Mouse (Mus musculus) gastrocnemius, postnatal 4 days (tissue): ENCODE measurements around the gene Hcfc2. TPM values are rescaled to one million over a fixed set of nuclear protein-coding genes. Genes with fewer than 3 reads are reported as not detected.
A peak's percentile ranks its signal among the peaks of the same experiment; 100 is the strongest.

Experiments used
- DNase-seq, 2 experiments: peaks; one replicate each; pipeline ENCODE4 v3.0.0; 2021 to 2022; ENCODE audit warnings: low spot score in 2 of 2, mixed read lengths in 2 of 2
- total RNA-seq, 2 experiments: library from RNA; stranded (reverse); gene quantifications; 2 replicates each; pipeline ENCODE4 v1.2.3; 2021

The Hcfc2 gene
- total RNA-seq, 2 experiments from 2014 or later = 33.5 to 45.0 TPM

DNA sequence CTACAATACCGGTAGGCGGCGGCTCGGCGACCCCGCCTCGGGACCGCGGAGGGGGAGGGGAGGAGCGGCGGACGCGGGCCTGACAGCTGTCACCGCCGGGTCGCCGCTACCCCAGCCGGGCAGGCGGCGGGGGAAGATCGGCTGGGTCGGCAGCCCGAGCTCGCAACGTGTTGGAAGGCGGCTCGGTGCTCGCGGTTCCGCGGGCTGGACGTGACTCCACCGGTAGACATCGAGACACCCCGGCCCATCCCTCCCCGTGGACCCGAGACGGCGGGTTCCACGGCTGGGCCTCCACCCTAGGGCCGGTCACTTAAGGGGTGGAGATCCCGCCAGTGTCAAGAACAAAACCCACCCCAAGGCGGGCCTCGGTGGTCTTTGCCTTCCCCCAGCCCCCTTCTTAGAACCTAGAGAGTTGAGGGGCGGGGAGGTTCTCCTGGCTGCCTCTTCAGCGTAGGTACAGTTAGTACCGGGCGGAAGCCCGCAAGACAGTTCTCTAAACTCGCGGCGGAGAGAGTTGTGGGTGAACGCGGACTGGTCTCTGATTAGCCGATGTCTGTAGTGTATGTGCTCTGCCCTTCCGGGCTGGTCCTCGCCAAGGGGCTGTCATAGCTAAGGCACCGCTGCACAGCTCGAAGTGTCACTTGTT lies 3.5 kb downstream of the Hcfc2 start:
- DNase-seq = no peak

DNA sequence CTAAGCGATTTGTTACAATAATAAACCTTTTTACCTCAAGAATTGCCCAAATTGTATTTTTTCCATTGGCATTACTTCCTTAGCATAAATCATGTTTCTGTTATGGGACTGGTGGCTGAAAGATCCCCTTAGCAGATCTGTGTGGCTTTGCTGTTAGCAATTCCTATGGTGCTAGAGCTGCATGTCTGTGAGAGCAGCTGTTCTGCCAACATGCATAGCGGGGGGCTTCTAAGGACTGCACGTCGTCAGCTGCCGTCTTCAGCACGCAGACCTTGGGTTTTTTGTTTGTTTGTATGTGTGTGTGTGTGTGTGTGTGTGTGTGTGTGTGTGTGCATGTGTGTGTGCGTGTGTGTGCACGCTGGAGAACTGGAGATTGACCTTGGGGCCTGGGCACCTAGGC lies 45.4 kb downstream of the Hcfc2 start:
- DNase-seq = no peak

DNA sequence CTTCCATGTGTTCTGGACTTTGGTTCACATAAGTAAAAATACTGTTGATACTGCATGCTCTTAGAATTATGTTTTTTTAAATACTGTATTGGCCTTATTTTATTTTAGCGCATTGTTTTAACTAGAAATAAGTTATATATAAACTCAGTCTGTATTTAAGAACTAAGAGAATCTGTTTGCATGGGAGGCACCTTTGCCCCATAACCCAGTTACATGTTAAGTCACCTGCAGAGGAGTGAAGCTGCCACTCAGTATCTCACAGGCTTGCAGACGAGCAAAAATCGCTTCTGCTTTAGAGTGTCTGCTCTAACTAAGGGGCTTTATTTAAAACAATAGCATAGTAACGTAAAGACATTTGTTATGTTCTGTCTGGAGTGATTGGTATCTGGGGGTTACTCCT lies 45.9 kb downstream of the Hcfc2 start:
- DNase-seq = no peak

DNA sequence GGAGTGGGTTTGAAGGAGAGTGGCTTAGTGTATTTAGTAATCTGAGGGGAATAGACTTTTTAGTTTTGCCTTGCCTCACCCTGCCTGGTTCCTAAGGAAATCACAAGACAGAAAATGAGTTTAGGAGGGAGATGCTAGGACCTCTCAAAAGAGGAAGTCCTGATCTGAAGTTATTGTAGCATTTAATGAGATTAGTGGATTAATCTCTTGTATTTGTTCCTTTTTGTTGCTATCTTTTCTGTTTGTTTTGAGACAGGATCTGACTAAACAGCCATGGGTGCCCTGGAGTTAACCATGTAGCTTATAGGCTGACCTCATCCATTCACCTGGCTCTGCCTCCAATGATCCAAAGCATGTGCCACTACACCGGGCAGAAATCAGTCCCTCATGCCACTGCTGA lies 46.6 kb downstream of the Hcfc2 start:
- no peak for DNase-seq

DNA sequence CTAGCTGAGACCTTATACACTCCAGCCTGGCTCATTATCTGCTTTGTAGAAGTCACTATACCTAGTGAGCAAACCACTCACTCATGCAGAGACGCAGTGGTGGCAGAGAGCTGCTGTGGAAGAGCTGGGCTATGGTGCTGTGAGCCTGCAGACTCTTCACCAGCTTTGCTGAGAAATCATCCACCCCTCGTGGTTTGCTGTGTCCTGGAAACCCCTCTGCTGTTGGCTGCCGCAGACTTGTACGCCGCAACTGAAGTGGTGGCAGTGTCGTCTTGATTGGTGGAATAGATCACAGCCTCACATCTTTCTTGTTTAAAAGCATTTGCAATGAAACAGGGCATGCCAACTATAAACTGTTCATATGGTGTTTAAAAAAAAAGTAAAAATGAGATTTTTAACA lies 48.3 kb downstream of the Hcfc2 start:
- no peak for DNase-seq

DNA sequence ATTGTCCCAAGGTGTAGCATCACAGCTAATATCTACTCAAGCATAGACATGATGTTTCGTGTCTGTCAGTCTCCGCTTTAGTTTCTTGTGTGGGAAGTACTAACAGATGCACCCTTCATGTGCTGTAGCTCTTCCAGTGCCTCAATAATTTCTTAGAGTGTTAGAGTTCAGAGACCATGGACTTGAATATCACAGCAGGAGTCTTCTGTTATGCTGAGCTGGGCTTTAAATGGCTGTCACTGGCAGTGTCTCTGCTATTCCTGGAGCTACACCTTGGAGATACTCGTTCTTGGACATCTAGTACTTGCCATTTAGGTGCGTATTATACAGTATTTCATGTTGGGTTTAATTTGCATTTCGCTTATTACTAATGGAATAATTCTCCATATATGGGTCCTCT lies 49.3 kb downstream of the Hcfc2 start:
- DNase-seq = no peak

DNA sequence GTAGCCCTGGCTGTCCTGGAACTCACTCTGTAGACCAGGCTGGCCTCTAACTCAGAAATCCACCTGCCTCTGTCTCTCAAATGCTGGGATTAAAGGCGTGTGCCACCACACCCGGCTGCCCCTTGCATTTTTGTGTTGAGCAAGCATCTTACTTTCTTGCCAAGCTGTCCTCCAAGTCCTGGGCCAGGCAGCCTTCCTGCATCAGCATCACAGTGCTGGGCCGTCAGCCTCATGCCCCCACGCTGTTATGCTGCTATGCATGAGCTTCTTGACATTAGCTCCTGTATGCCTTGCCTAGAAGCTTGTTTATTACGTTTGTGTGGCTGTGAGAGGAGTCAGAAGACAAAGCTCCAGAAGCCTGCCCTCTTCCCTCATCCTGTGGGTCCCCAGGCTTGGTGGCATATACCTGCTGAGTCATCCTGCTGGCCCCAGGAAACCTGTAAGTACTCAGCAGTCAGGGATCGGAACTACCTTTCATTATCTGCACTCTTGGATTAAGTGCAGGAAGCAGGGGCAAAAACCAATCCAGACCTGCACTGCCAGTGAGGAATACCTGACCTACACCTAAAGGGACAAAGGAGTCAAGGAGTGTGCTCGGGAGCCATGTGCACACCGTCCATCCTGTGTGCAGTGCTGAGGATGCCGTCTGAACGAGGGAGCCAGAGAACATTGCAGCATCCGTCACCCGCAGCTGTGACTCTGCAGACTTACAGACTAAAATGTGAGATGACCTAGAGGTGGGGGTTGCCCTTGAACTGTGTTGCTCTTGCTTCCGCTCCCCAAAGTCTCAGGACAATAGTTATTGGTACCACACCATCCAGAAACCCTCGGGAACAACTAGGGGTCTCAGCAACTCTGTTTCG lies 51.3 kb downstream of the Hcfc2 start:
- DNase-seq = no peak

DNA sequence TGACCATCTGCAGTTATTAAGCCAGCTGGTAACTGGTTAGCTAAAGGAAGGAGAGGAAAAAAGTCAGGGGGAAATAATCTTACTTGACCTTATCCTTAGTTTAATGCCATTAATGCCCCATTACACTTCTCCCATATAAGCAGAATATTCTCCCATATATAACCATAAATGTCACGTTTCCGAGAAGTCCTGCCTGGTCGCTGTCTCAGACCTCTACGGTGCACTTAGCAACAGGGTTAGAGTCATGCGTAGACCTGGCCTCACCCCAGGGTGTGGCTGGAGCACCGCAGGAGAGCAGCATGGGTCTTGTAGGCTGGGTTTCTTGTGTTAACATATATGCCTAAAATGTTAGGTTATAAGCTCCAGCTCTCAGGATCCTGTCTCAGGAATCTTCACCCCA lies 54.8 kb downstream of the Hcfc2 start:
- DNase-seq = no peak

DNA sequence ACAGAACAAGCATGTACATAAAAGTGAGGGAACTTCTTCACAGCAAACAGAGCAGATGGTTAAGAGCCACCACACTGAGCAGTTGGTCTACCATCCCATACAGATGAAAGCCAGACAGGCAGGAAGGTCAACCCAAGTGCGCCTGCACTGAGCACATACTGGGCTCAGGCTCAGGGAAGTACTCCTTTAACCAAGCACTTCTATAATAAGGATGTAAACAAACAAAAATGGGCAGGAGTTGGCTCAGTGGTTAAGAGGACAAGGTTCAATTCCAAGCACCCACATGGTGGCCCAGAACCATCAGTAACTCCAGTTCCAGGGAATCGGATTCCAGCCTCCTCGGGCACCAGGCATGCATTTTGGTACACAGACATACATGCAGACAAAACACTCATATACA lies 57.0 kb downstream of the Hcfc2 start:
- DNase-seq = no peak

DNA sequence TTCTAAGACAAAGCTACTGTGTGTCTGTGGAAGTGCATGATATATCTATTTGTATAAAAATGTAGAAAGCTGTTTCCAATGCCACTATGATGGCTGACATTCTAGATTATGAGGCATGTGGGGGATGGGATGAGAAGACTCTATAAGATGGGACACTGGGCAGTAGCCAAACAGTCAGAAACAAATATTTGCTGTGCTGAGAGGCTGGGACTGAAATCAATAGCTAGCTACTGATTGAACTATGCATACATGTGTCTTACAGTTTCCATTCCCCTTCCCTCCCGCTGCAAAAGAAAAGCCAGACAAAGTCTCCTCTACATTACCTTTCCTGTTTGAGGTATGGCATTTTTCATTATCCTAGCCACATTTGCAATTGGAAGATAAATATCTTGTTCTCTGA lies 58.7 kb downstream of the Hcfc2 start:
- DNase-seq = no peak

DNA sequence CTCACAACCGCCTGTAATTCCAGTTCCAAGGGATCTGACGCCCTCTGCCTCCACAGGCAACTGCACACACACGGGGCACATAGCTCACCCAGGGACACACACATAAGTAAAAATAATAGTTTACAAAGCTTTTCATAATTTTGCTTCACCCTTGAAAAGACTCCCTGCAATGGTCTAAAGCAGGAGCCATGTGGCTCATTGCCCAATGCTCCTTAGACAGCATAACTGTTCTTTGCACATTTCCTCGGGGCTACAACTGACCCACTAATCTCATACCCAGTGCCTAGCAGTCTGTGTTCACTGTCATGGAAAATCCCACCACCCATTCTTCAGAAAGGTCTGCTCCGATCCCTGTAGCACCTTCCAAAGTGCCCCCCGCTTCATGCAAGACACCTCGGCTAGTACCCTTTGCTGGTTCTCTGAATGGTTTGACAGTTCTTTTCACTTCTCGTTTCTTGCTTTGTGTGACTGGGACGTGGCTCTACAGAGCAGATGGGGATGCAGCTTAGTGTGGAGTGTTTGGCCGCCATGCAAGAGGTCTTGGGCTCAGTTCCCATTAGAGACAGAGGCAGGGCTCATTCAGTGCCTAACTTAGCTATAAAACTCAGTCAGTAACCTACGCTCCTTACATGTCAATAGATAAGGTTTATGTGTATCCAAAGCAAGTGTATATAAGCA lies 59.4 kb downstream of the Hcfc2 start:
- no peak for DNase-seq

DNA sequence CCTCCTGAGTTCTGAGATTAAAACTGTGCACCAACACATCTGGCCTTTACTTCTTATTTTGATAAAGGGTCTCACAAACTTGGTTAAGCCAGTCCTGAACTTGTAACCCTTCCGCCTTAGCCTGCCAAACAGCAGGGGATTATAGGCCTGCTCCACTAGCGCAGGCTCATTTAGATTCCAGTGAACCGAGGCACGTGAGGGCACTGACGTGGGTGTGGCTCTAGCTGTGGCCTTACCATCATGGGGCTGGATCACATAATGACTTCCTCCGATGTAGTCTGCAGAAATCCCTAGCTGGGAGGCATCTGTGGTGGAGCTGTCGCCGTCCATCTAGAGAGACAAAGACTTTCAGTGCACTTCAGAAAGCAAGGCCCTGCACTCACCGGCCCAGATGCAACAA lies 60.5 kb downstream of the Hcfc2 start:
- peak in 1 of 2 experiments; percentile 7 for DNase-seq

DNA sequence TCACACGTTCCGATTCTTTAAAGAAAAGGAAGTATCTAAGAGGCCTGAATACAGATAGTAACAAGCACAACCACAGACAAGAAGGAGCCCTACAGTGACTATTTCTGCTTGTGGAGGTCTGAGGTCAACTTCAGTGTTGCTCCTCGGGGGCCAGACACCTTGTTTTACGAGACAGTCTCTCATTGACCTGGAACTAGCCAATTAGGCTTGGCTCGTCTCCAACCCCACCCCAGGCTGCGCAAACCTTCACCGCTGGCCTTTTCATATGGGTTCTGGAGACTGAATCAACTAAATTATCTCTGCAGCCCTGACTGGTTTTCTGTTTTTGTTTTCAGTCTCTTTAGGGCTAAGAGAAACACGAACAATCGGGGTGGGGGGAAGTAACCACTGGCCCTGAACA lies 61.4 kb downstream of the Hcfc2 start:
- DNase-seq = peak in 1 of 2 experiments; percentile 14

DNA sequence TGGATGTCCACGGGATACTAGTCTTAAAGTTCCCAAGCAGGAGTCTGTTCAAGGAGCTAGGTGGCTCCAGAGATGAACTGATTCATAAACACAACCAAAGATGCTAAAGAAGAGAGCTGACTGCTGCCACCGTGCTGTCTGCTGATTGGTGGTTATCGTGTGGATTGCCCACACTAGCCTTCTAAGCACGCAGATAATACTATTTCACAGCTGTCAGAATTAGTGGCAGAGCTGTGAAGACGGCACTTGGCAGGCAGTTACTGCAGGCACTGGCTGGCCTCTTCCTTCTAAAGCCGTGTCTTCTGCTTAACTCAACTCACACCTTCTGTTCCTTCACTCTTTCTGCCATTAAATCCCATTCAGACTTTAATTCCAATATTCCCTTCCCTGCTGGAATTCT lies 62.4 kb downstream of the Hcfc2 start:
- DNase-seq = peak in 1 of 2 experiments; percentile 6

DNA sequence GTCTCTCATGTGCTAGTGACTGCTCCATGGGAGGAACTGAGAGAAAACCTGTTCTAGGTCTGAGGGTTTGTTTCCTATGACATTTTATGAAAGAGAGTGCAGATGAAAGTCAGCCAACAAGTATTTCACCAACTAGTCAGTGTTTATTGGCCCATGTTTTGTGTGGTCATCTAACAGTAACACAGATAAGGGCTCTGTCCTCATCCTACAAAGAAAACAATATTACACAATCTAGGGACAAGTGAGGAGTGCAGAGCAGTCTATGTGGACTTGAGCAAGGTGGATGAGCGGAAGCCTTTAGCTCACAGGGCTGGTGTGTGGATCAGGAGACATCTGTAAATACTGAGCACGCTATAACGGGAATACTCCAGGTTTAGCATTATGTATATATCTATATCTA lies 62.9 kb downstream of the Hcfc2 start:
- DNase-seq = no peak

DNA sequence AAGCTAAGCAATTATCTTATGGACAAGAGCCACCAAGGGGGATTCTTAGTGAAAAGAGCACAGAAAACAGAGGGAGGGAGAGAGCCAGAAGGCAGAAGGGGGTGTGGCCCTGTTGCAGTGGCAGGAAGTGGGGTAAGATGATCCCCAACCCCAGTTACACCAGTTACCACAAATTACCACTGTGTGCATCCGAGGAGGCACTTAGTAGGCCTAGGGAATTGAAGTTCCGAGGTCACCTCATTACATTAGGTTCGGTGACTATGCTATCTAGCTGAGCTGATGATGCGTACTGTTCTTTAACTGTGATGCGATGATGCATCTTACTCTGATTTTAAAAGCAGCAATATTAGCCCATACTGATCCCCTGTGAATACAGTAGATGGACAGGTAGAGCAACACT lies 63.7 kb downstream of the Hcfc2 start:
- no peak for DNase-seq

DNA sequence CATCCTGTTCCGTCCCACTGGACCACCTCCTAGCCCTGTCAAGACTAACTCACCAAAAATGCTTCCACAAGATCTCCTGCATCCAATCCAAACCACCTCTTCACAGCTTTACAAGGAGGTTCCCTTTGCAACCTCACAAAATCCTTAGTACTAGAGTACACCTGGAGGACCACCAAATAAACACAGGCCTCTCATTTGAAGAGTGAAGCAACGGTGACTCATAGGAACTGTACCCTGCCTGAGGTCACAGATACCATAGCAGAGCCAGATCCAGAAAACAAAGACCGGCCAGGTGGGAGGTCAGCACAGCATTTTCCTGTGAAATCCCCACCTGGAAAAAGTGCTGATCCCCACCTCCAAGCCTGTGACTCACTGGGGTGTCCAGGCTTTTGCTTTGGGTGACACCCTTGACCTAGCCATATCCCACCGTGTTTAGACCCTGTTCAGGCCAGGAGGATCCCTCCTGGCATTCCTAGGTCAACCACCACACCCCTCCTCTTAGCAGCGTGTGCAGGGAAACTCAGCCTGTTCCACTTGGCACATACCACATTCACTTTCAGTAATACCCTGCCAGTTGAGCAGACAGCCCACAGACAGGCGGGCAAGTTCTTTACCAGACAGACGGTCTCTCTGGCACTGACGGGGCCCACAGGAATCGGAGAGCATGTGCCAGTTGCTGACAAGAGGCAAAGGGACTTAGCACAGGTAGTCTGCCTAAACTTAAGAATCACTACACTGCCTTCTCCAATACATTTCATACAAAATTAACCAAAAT lies 65.3 kb downstream of the Hcfc2 start:
- DNase-seq = no peak

DNA sequence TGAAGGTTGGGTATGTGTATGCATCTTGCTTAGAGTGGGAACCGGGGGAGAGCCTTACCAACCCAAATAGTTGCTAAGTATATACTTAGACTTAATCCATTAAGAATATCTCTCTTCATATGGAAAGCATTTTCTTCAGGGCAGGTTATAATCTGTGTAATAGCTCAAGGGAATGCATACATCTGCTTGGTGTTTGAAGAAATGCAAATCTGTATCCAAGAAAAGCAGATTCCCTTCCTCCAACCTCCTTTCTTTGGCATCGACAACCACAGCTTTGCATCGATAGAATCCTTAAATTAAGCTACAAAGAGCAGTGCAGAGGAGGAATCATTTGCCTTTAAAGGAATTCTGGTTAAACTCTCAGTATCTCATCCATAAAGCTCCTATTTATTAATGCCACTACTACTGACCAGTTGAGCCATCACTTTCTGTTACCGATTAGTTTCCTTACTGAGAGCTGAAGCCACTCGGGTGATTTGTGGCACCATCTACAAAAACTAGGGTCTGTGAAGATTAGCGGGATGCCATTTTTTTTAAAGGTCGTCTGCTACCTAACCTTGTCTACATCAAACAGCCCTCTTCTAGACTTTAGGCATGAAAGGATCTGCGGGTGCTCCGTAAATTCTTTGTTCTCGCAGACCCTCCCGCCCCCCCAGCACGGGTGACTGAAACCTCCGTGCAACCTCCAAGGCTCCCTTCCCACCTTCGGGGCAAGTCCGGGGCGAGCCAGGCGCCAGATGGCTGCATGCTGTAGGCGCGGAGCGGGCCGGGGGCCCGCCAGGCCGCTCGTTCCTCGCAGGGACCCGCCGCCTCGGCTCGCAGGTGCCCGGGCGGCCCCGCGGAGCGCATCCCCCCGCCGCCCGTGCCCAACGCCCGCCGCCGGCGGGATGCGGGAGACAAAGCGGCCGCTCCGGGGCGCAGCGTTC lies 67.1 kb downstream of the Hcfc2 start:
- DNase-seq = peak; percentile 27 to 60

DNA sequence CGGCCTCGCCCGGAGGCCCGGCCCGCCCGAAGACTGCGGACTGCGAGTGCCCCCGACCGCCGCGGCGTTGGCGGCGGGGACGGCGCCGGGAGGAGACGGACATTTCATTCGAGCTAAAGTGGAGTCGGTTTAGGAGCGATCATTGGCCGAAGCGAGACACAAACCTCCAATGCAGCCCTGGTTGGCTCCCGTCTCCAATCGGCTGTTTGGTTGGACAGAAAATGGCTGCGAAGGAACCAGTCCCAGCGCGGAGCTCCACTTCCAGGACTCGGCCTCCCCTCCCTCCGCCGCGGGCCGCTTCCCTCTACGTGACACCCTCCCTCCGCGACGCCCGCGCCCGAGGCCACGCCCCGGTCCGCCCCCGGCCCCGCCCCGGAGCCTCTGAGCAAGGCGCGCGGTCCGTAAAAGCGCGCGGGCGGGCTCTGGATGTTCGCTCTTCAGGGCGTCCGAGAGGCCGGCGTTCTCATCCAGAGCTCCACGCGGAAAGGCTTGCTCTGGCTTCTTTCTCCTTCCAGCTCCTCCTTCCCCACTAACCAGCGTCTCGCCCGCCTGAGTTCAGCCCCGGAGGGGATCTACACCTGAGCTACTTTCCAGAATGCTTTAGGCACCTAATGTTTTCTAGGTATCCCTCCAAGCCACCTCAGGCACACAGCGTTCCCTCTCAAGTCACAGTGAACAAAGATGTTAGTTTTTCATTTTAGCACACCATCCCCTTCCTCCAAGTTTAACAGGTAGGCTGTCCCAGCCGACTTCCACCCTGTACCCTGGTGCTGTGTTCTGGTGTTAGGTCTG lies 68.1 kb downstream of the Hcfc2 start, which contains the start of gene Nfyb:
Gene Nfyb, minus strand, starts transcription at position 305 of the 792 bp plus-strand sequence.
- peak; percentile 95 to 98 for DNase-seq
